Mouse (Mus musculus) forebrain, embryonic 11.5 days (tissue): ENCODE measurements around the gene Maml1. TPM values are rescaled to one million over a fixed set of nuclear protein-coding genes. Genes with fewer than 3 reads are reported as not detected.

Experiments
- ATAC-seq: fragments of 200-750 bp; cut with Nextera tagmentation; replicated peaks from 2 replicates; pipeline ENCODE4 v1.8.0; 2017; ENCODE audit warnings: moderate TSS enrichment; ENCODE audit not compliant: low FRiP score
- DNase-seq: peaks from one replicate; pipeline ENCODE4 v3.0.0-alpha.2; 2017; ENCODE audit warnings: low spot score
- H3K27ac ChIP-seq: fragments of 300-500 bp; sonication (generic); 2 replicates; pipeline ENCODE4 v1.5.1; 2014; ENCODE audit warnings: low read depth, low read length
- H3K27me3 ChIP-seq: fragments of 300-500 bp; sonication (generic); 2 replicates; pipeline ENCODE4 v1.6.1; 2014; ENCODE audit warnings: mild to moderate bottlenecking, low read length, mixed read lengths; ENCODE audit not compliant: control insufficient read depth, insufficient read depth
- H3K36me3 ChIP-seq: fragments of 300-500 bp; sonication (generic); 2 replicates; pipeline ENCODE4 v1.6.1; 2014; ENCODE audit warnings: mild to moderate bottlenecking, low read length, moderate library complexity, mixed read lengths; ENCODE audit not compliant: control insufficient read depth, insufficient read depth
- H3K4me1 ChIP-seq: fragments of 300-500 bp; sonication (generic); replicated peaks from 2 replicates; pipeline ENCODE4 v1.6.1; 2014; ENCODE audit warnings: low read length, mixed read lengths; ENCODE audit not compliant: control insufficient read depth, insufficient read depth
- H3K4me2 ChIP-seq: fragments of 300-500 bp; sonication (generic); 2 replicates; pipeline ENCODE4 v1.6.1; 2014; ENCODE audit warnings: low read depth, mild to moderate bottlenecking, low read length, moderate library complexity, mixed read lengths; ENCODE audit not compliant: severe bottlenecking
- H3K4me3 ChIP-seq: fragments of 300-500 bp; sonication (generic); 2 replicates; pipeline ENCODE4 v1.5.1; 2014; ENCODE audit warnings: low read depth, low read length
- H3K9ac ChIP-seq: fragments of 300-500 bp; sonication (generic); 2 replicates; pipeline ENCODE4 v1.6.1; 2014; ENCODE audit warnings: low read length
- H3K9me3 ChIP-seq: fragments of 300-500 bp; sonication (generic); 2 replicates; pipeline ENCODE4 v1.6.1; 2016; ENCODE audit warnings: low read length, mixed read lengths; ENCODE audit not compliant: control insufficient read depth
- WGBS: fragments of 180-500 bp; shearing (Covaris S2); extraction: QIAGEN DNeasy Blood & Tissue Kit; methylation state at CpG from one replicate; pipeline ENCODE4 v1.1.7; 2014; 5-methylcytosine and 5-hydroxymethylcytosine counted together
- polyA plus RNA-seq: library from polyadenylated mRNA; unstranded; fragments of >200 nt; fragmentation: Nextera tagmentation; extraction: Ambion mirVana; gene quantifications from 2 replicates; pipeline ENCODE4 v1.2.1, GENCODE M21; 2014

Maml1 gene
- polyA plus RNA-seq, 1 experiment from 2014 or later = 10.0 TPM

DNA sequence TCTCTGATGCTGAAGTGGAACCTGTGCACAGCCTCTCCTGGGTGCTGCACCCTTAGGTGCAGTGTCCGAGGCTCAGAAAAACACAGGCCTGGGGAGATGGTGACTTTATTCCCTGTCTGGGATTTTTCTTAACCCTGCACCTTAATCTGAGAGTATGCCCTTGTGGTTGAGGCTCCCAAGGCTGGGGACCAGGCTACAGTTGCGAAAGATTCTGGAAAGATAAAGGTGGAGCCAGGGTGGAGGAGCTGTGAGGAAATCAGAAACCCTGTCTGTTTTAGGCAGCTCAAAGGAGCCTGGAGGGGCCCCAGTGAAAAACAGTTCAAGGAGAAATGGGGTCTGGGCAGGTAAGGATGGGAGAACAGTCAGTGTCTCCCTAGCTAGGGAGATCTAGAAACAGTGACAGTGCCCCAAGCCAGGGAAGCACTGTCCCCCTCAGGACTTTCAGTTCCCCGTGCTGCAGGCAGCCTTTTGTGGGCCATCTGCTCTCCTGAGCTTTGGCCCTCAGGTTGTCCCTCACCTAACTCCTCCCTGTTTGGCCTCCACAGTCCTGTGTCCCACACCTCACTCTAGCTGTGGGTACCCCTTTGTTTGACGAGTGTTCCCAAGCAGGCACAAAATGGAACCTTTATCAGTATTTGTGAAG, 75.3 kb downstream of the Maml1 start:
- Histone ChIP-seq H3K4me2 (no peak overlapping the region), H3K36me3 (no peaks in the 10 kb centered on the region), H3K27me3 (no peaks in the 10 kb centered on the region), H3K4me3 (no peak overlapping the region), H3K4me1 (peaks cover 4% of the 10 kb centered on the region; the same call in 1 of the 2 replicates), H3K27ac (no peak overlapping the region), H3K9me3 (no peaks in the 10 kb centered on the region), H3K9ac (no peak overlapping the region)
- 78% methylated on average over 4 of the region's 4 CpGs for WGBS
- no peak for ATAC-seq
- DNase-seq = no peak

DNA sequence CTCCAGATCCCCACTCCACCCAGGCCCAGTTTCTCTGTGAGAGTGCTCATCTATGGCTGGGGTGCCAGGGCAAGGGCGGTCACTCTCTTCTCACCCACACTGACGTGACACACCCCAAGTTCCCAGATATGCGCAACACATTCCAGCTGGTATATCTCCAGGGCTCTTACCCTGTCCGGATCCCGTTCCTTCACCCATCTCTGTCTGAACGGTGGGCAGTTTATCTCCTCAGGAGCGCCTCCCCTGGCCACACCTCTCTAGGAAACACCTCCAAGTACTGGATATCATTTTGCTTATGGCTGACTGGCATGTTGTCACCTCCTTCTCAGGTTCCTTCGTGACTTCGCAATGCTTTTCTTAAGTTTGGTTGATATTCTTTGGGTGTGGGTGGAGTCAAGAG, 76.5 kb downstream of the Maml1 start:
- H3K4me3 ChIP-seq = no peak overlapping the region
- no peak overlapping the region for H3K4me2 ChIP-seq
- peaks cover 4% of the 10 kb centered on the region; the same call in 1 of the 2 replicates for H3K4me1 ChIP-seq
- no peak for DNase-seq
- ATAC-seq = no peak
- H3K9ac ChIP-seq = no peak overlapping the region
- no peaks in the 10 kb centered on the region for H3K36me3 ChIP-seq
- WGBS = 24% methylated on average over 9 of the region's 9 CpGs
- no peak overlapping the region for H3K27ac ChIP-seq
- no peaks in the 10 kb centered on the region for H3K9me3 ChIP-seq
- no peaks in the 10 kb centered on the region for H3K27me3 ChIP-seq

DNA sequence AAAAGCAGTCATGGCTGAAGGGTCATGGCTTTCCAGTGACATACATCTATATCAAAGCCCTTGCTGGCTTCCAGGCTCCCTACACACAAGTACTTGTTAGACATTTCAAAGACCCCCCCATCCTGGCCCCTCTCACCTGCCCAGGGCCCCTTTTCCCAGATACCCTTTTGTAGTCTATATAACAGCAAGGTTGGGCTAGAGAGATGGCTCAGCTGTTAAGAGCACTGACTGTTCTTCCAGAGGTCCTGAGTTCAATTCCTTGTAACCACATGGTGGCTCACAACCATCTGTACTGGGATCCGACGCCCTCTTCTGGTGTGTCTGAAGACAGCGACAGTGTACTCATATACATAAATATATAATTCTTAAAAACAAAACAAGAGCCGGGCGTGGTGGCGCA, 77.5 kb downstream of the Maml1 start:
- H3K9ac ChIP-seq = no peak overlapping the region
- H3K4me1 ChIP-seq = peaks cover 4% of the 10 kb centered on the region; the same call in 1 of the 2 replicates
- whole genome bisulfite sequencing = 94% methylated on average over 6 of the region's 6 CpGs
- no peak overlapping the region for H3K4me2 ChIP-seq
- H3K36me3 ChIP-seq = no peaks in the 10 kb centered on the region
- DNase-seq (no peak), ATAC-seq (no peak)
- no peaks in the 10 kb centered on the region for H3K9me3 ChIP-seq
- no peak overlapping the region for H3K27ac ChIP-seq
- H3K27me3 ChIP-seq = no peaks in the 10 kb centered on the region
- H3K4me3 ChIP-seq = no peak overlapping the region

DNA sequence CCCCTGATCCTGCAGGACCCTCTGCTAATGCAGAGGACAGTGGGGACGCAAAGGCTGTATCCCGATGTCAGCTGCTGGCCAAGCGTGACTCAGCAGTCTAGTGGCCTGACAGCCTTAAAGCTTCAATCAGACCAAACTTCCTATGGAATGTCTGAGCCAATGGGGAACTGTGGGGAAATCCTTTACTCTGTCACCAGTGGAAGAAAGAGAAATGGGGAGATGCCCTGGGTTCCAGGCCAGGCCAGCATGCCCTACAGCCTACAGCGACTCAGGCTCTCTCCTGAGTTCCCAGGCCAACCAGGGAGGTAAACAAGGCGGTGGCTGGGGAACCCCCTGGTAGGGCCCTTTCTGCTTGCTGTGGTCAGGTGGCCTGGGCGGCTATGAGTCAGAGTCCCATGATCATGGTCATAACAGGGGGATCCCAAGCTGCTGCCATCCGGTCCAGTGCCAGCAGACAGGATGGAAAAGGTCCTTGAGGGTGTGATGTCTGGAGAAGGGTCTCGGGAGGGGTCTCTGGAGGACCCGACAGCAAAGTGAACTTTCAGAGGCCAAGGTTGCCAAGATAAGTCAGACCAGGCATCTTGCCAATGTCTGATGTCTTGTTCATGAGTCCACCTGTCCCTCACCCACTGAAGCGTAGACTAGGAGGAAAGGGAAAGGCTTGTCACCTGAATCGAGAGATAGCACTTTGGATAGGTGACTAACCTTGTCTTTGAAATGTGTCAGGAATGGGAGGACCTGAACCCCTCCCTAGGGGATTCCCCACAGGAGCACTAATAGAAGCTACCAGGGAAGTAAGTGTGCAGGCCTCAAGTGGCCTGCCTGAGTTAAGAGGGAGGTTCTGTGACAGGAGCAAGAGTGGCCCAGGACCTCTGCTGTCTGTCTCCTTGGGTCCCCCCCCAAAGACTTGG, 79.0 kb downstream of the Maml1 start:
- no peak overlapping the region for H3K27ac ChIP-seq
- H3K4me1 ChIP-seq = peaks cover 4% of the 10 kb centered on the region; the same call in 1 of the 2 replicates
- ATAC-seq (no peak), DNase-seq (no peak)
- no peak overlapping the region for H3K4me3 ChIP-seq
- H3K9ac ChIP-seq = no peak overlapping the region
- H3K27me3 ChIP-seq = no peaks in the 10 kb centered on the region
- H3K4me2 ChIP-seq = no peak overlapping the region
- no peaks in the 10 kb centered on the region for H3K9me3 ChIP-seq
- H3K36me3 ChIP-seq = no peaks in the 10 kb centered on the region
- 70% methylated on average over 11 of the region's 11 CpGs for WGBS

- Histone ChIP-seq H3K27me3 (no peaks in the 10 kb centered on the region), H3K9ac (no peak overlapping the region), H3K9me3 (no peaks in the 10 kb centered on the region), H3K4me2 (no peak overlapping the region), H3K27ac (no peak overlapping the region), H3K4me3 (no peak overlapping the region), H3K4me1 (peaks cover 4% of the 10 kb centered on the region; the same call in 1 of the 2 replicates), H3K36me3 (no peaks in the 10 kb centered on the region; the same call in 1 of the 2 replicates)
- WGBS = 81% methylated on average over 3 of the region's 3 CpGs
- ATAC-seq = no peak
- no peak for DNase-seq
Measured at GRCm38 (mm10) chr11:50212060-50212739, 79.9 kb downstream of the Maml1 start.

DNA sequence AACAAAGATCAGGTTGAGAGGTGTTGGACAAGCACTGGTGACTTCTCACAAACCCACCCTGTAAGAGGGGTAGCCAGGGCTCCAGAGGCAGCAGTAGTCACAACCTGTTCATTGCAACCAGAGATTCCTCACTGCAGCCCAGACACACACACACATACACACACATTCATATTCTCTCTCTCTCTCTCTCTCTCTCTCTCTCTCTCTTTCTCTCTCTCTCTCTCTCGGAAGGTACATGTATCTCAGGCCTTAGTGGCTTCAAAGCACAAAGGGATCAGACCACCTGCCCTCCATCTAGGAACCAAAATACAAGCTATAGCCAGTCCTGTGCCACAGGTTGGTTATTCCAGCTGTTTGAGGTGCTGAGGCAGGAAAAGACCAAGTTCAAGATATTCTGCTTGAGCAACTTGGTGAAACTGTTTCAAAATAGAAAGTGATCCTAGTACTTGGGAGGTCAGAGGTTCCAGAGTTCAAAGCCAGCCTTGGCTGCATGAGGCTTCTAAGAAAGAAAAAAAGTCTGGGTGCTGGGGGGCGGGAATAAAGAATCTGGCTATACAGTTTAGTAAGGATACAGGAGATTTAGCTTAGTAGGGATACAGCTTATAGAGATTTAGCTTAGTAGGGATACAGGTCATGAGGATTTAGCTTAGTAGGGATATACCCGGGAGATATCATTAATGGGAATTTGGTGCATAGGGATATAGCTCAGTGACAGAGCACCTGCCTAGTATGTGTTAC, 80.6 kb downstream of the Maml1 start:
- DNase-seq = no peak
- Histone ChIP-seq H3K27me3 (no peaks in the 10 kb centered on the region), H3K4me3 (peak overlapping the region; percentile 72; the same call in 1 of the 2 replicates), H3K36me3 (peaks cover 3% of the 10 kb centered on the region; the same call in 1 of the 2 replicates), H3K9me3 (no peaks in the 10 kb centered on the region), H3K4me1 (peaks cover 4% of the 10 kb centered on the region; the same call in 1 of the 2 replicates), H3K9ac (no peak overlapping the region), H3K27ac (no peak overlapping the region), H3K4me2 (peak overlapping the region; percentile 63; the same call in 1 of the 2 replicates)
- ATAC-seq = no peak
- WGBS = 84% methylated on average over 3 of the region's 3 CpGs

DNA sequence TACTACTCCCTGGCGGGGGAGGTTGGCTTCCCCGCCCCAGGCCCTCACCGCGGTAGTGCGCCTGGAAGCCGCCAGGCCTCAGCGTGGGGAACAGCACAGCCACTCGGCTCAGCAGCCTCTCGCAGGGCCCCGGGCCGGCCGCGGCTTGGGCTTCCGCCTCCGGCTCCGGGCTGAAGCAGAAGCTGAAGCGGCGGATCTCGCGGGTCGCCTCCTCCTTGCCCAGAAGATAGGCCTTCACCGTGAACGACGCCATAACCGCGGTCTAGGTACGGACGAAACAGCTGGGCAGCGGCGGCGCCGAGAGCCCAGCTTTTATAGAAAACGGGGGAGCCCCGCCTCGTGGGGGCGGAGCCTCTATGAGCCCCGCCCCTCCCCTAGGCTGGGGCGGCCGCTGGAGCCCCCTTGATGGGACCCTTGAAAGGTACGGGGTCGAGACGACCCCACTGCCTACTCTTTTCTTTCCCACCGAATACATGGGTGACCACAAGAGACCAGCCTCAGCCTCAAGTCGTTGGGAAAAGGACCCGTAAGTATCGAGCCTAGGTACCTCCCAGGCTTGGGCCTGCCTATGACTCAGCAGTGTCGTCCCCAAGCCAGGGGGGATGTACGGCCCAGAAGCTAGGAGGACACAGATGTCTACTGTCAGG, 81.5 kb downstream of the Maml1 start, which contains the start of the genes Sqstm1 and Mgat4b:
Gene Sqstm1 (minus strand): TSS at position 323 of the 647 bp plus-strand sequence.
Gene Mgat4b (plus strand): TSS at position 386 of the 647 bp plus-strand sequence.
- no peaks in the 10 kb centered on the region for H3K27me3 ChIP-seq
- no peaks in the 10 kb centered on the region for H3K9me3 ChIP-seq
- WGBS = 2% methylated on average over 48 of the region's 48 CpGs
- peaks cover 3% of the 10 kb centered on the region; the same call in 1 of the 2 replicates for H3K4me1 ChIP-seq
- peaks cover 11% of the 10 kb centered on the region; the same call in 1 of the 2 replicates for H3K36me3 ChIP-seq
- peak; percentile 86 for DNase-seq
- H3K27ac ChIP-seq = peak within 1 kb of the TSS; percentile 79
- peak; percentile 76 for ATAC-seq
- H3K4me3 ChIP-seq = peak within 1 kb of the TSS; percentile 72
- H3K4me2 ChIP-seq = peak within 1 kb of the TSS; percentile 63
- peak within 1 kb of the TSS; percentile 79 for H3K9ac ChIP-seq
